Mouse (Mus musculus): Measurements from ENCODE around the gene Gm21828.
"Not testable (repeated sequence)": the region's sequence is repeated elsewhere in the genome, so short reads cannot be mapped to it uniquely, and the experiment has no call there.

Gm21828 gene

DNA sequence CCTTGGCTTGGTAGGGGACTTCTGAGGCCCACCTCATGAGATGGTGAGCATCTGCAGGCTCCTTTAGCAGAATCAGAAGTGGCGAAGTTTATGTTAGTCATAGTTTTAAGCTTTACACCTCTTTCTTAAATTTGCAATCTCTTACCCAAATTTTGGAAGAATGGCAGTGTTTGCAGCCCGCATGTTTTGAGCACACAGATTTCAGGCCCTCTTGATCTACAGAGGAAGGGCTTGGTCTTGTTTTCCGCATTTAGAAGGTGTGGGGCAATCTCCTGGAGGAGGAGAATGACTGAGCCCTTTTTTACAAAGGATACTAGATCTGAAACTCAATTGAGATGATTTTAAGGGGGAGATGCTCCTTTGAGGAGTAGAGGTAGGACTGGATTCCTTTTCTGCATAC lies at the start of gene Gm21828:
TSS of gene Gm21828 (minus strand) at position 101 of the 400 bp plus-strand sequence.
- ATAC-seq (ENCODE audit: insufficient number of reproducible peaks, low FRiP score, low TSS enrichment): not testable (repeated sequence)

DNA sequence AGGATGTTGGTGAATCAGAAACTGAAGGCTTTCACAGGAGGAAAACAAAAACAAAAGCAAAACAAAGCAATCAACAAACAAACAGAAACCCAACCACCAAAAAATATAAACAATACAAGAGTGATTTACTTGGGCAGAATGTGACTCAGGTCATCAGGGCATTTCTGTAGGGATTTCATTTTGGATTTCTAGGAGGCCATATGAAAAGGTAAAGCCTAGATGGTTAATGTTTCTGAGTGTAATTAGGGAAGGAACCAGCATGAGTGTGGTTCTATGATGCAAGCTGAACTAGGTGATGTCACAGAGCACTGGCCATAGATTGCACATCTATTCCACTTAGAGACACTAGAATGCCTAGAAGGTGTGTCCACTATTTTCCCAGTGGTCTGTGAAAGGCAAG lies 28.4 kb upstream of the Gm21828 start, which contains the start of the genes Gm21440 and Gm21454:
TSS of gene Gm21440 (plus strand) at position 301 of the 400 bp plus-strand sequence.
TSS of gene Gm21454 (plus strand) at position 352 of the 400 bp plus-strand sequence.
- not testable (repeated sequence) for ATAC-seq (ENCODE audit: insufficient number of reproducible peaks, low FRiP score, low TSS enrichment)

Measured in cerebellum, adult (tissue).